Mouse (Mus musculus) heart, adult 2 months (tissue): Measurements from ENCODE around the gene Mogat2.

Experiments
- CTCF ChIP-seq: fragments of 200-600 bp; IDR thresholded peaks from 2 replicates; pipeline ENCODE4 v1.8.1; 2022; ENCODE audit warnings: antibody characterized with exemption, mild to moderate bottlenecking, moderate library complexity
- EP300 ChIP-seq: fragments of 200-500 bp; IDR thresholded peaks from 2 replicates; pipeline ENCODE4 v1.6.1; 2011; ENCODE audit warnings: low read depth, low read length, control low read depth; ENCODE audit not compliant: insufficient read depth
- POLR2A ChIP-seq: fragments of 200-500 bp; IDR thresholded peaks from 2 replicates; pipeline ENCODE4 v1.6.1; 2011; ENCODE audit warnings: mild to moderate bottlenecking, low read depth, low read length, control low read depth; ENCODE audit not compliant: insufficient read depth

GRCm38 (mm10) chr7:99267251-99267896 lies 29.0 kb upstream of the Mogat2 start, which contains the start of gene Map6:
- no peak for TF ChIP-seq EP300
- no peak for TF ChIP-seq CTCF
- TF ChIP-seq POLR2A = no peak
